Mouse (Mus musculus) limb, embryonic 11.5 days (tissue): ENCODE measurements around the gene Cd200r3. TPM values are rescaled to one million over a fixed set of nuclear protein-coding genes. Genes with fewer than 3 reads are reported as not detected.

Experiments used
- ATAC-seq: fragments of 200-750 bp; cut with Nextera tagmentation; 2 replicates; pipeline ENCODE4 v1.8.0; 2017; ENCODE audit warnings: low read depth; ENCODE audit not compliant: insufficient number of reproducible peaks, low FRiP score, low TSS enrichment
- DNase-seq: peaks from one replicate; pipeline ENCODE4 v3.0.0-alpha.2; 2015; ENCODE audit warnings: low spot score
- H3K27ac ChIP-seq: fragments of 300-500 bp; sonication (generic); replicated peaks from 2 replicates; pipeline ENCODE4 v1.5.1; 2014; ENCODE audit warnings: low read depth, mild to moderate bottlenecking, low read length
- H3K27me3 ChIP-seq: fragments of 300-500 bp; sonication (generic); 2 replicates; pipeline ENCODE4 v1.6.1; 2014; ENCODE audit warnings: mild to moderate bottlenecking, low read length, mixed read lengths; ENCODE audit not compliant: control insufficient read depth, insufficient read depth
- H3K36me3 ChIP-seq: fragments of 300-500 bp; sonication (generic); 2 replicates; pipeline ENCODE4 v1.6.1; 2014; ENCODE audit warnings: mild to moderate bottlenecking, low read length, moderate library complexity, mixed read lengths; ENCODE audit not compliant: control insufficient read depth, insufficient read depth
- H3K4me1 ChIP-seq: fragments of 300-500 bp; sonication (generic); 2 replicates; pipeline ENCODE4 v1.6.1; 2014; ENCODE audit warnings: low read length, mixed read lengths; ENCODE audit not compliant: control insufficient read depth, insufficient read depth
- H3K4me2 ChIP-seq: fragments of 300-500 bp; sonication (generic); 2 replicates; pipeline ENCODE4 v1.6.1; 2014; ENCODE audit warnings: low read depth, mild to moderate bottlenecking, moderate library complexity; ENCODE audit not compliant: severe bottlenecking
- H3K4me3 ChIP-seq: fragments of 300-500 bp; sonication (generic); 2 replicates; pipeline ENCODE4 v1.5.1; 2014; ENCODE audit warnings: low read depth, low read length
- H3K9ac ChIP-seq: fragments of 300-500 bp; sonication (generic); 2 replicates; pipeline ENCODE4 v1.6.1; 2014; ENCODE audit warnings: mild to moderate bottlenecking, low read length
- H3K9me3 ChIP-seq: fragments of 300-500 bp; sonication (generic); 2 replicates; pipeline ENCODE4 v1.6.1; 2016; ENCODE audit warnings: low read length; ENCODE audit not compliant: control insufficient read depth
- WGBS: fragments of 180-500 bp; shearing (Covaris S2); extraction: QIAGEN DNeasy Blood & Tissue Kit; methylation state at CpG from one replicate; pipeline ENCODE4 v1.1.7; 2014; 5-methylcytosine and 5-hydroxymethylcytosine counted together
- polyA plus RNA-seq: library from polyadenylated mRNA; unstranded; fragments of >200 nt; fragmentation: Nextera tagmentation; extraction: Ambion mirVana; gene quantifications from 2 replicates; pipeline ENCODE4 v1.2.1, GENCODE M21; 2014

The Cd200r3 gene
- polyA plus RNA-seq, 1 experiment from 2014 or later: not detected

DNA sequence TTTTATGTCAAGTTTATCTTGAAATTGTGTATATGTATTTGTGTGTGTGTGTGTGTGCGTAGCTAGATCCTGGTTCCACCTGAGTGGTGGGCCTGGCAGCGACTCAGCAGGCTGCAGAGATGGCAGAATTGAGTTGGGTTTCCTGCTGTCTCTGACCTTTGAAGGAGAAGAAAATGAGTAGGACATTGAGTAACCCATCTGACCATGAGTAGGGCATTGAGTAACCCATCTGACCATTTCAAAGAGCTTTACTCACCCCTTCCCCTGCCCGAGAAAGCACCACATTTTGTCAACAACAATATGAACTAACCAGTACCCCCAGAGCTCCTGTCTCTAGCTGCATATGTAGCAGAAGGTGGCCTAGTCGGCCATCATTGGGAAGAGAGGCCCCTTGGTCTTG is 86.6 kb downstream of the Cd200r3 start:
- Histone ChIP-seq H3K27me3 (no peaks in the 10 kb centered on the region), H3K36me3 (no peaks in the 10 kb centered on the region), H3K4me2 (no peak overlapping the region), H3K9me3 (no peaks in the 10 kb centered on the region), H3K4me1 (no peaks in the 10 kb centered on the region), H3K4me3 (no peak overlapping the region), H3K27ac (no peak overlapping the region), H3K9ac (no peak overlapping the region)
- ATAC-seq (no peak), DNase-seq (no peak)
- WGBS: 83% methylated on average over 4 of the region's 4 CpGs

DNA sequence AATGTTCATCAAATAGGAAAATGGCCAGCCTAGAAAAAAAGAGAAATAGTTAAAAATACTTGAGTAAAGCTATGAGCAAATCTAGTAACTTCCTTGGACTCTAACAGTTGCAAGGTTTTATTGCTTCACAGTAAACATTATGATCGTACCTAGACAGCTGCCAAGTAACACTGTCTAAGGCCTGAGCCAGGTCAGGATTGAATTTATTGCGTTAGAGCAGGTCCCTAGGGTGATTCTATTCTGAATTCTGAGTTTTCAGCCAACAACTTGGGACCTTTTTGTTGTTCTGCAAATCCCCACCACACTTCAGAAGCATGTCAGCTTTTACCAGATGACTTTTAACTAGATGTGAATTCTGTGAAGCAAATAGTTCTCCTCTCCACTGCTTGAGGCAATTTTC is 87.3 kb downstream of the Cd200r3 start:
- no peaks in the 10 kb centered on the region for H3K4me1 ChIP-seq
- no peak for ATAC-seq
- 58% methylated on average over 2 of the region's 2 CpGs for WGBS

More for the DNA sequence above, 87.3 kb downstream of the Cd200r3 start:
- DNase-seq: no peak
- Histone ChIP-seq H3K9me3 (no peaks in the 10 kb centered on the region), H3K27ac (no peak overlapping the region), H3K36me3 (no peaks in the 10 kb centered on the region), H3K4me3 (no peak overlapping the region), H3K4me2 (no peak overlapping the region), H3K27me3 (no peaks in the 10 kb centered on the region), H3K9ac (no peak overlapping the region)

Other genes with a start within 250 kb of the Cd200r3 start
- gene Nepro, start 219.4 kb upstream of the Cd200r3 start, polyA plus RNA-seq: 11.9 and 12.0 TPM in 2 replicates
- gene Gtpbp8, start 197.3 kb upstream of the Cd200r3 start, polyA plus RNA-seq: 26.4 and 28.7 TPM in 2 replicates
- gene Cd200r1, start 177.9 kb upstream of the Cd200r3 start, polyA plus RNA-seq: 0.32 and 0.34 TPM in 2 replicates
- not detected in 2 replicates for gene Cd200r4, start 131.9 kb upstream of the Cd200r3 start, polyA plus RNA-seq
- gene Cd200r2, start 76.6 kb upstream of the Cd200r3 start, polyA plus RNA-seq: not detected in 2 replicates
- gene Ccdc80, start 149.7 kb downstream of the Cd200r3 start, polyA plus RNA-seq: 33.7 and 36.5 TPM in 2 replicates
- gene Slc35a5, start 215.0 kb downstream of the Cd200r3 start, polyA plus RNA-seq: 11.1 and 13.4 TPM in 2 replicates
- gene Atg3, start 215.1 kb downstream of the Cd200r3 start, polyA plus RNA-seq: 28.4 and 29.7 TPM in 2 replicates